Mouse (Mus musculus): ENCODE data around the gene 4931414P19Rik. TPM values are rescaled to one million over a fixed set of nuclear protein-coding genes. Genes with fewer than 3 reads are reported as not detected.
"Not testable (repeated sequence)": the region's sequence is repeated elsewhere in the genome, so short reads cannot be mapped to it uniquely, and the experiment has no call there.

4931414P19Rik gene
- total RNA-seq, 4 experiments from 2014 or later: 4.7 to 6.3 (median 5.7) TPM

- no peak for DNase-seq (ENCODE audit: low spot score in 2 of 2)
These were observed 22.3 kb upstream of the 4931414P19Rik start for GRCm38 (mm10) chr14:54628103-54628502.

- peak in 1 of 2 experiments; percentile 33 for DNase-seq (ENCODE audit: low spot score in 2 of 2)
These were observed 19.2 kb upstream of the 4931414P19Rik start for GRCm38 (mm10) chr14:54624976-54625375.

GRCm38 (mm10) chr14:54623334-54623733, 17.5 kb upstream of the 4931414P19Rik start:
- no peak for DNase-seq (ENCODE audit: low spot score in 2 of 2)

- no peak for DNase-seq (ENCODE audit: low spot score in 2 of 2)
These were observed 15.3 kb upstream of the 4931414P19Rik start, which contains the start of gene Psmb11 for GRCm38 (mm10) chr14:54621133-54621532. Gene Psmb11 (plus strand): TSS chr14:54621433.

GRCm38 (mm10) chr14:54617897-54618365, 12.1 kb upstream of the 4931414P19Rik start, which contains the start of gene Psmb5:
Gene Psmb5 (minus strand): TSS chr14:54618022.
- DNase-seq (ENCODE audit: low spot score in 2 of 2): peak; percentile 88 to 93

GRCm38 (mm10) chr14:54617152-54617896, 11.5 kb upstream of the 4931414P19Rik start:
- no peak for DNase-seq (ENCODE audit: low spot score in 2 of 2)

GRCm38 (mm10) chr14:54616226-54616825, 10.5 kb upstream of the 4931414P19Rik start:
- no peak for DNase-seq (ENCODE audit: low spot score in 2 of 2)

- not testable (repeated sequence) for DNase-seq (ENCODE audit: low spot score in 2 of 2)
These were observed 8.3 kb upstream of the 4931414P19Rik start for GRCm38 (mm10) chr14:54614130-54614529.

- peak in 1 of 2 experiments; percentile 63 for DNase-seq (ENCODE audit: low spot score in 2 of 2)
These were observed 4.9 kb upstream of the 4931414P19Rik start for GRCm38 (mm10) chr14:54610648-54611047.

GRCm38 (mm10) chr14:54609962-54610361, 4.2 kb upstream of the 4931414P19Rik start:
- no peak for DNase-seq (ENCODE audit: low spot score in 2 of 2)

GRCm38 (mm10) chr14:54609245-54609644, 3.5 kb upstream of the 4931414P19Rik start:
- DNase-seq (ENCODE audit: low spot score in 2 of 2): no peak

- no peak for DNase-seq (ENCODE audit: low spot score in 2 of 2)
These were observed 1.4 kb upstream of the 4931414P19Rik start for GRCm38 (mm10) chr14:54607226-54607625.

GRCm38 (mm10) chr14:54603686-54604085, 2.1 kb downstream of the 4931414P19Rik start:
- DNase-seq (ENCODE audit: low spot score in 2 of 2): no peak

- peak; percentile 84 to 96 for DNase-seq (ENCODE audit: low spot score in 2 of 2)
These were observed 2.6 kb downstream of the 4931414P19Rik start for GRCm38 (mm10) chr14:54603038-54603654.

- no peak for DNase-seq (ENCODE audit: low spot score in 2 of 2)
These were observed 3.2 kb downstream of the 4931414P19Rik start for GRCm38 (mm10) chr14:54602613-54603012.

- DNase-seq (ENCODE audit: low spot score in 2 of 2): no peak
These were observed 4.2 kb downstream of the 4931414P19Rik start for GRCm38 (mm10) chr14:54601601-54602000.

- no peak for DNase-seq (ENCODE audit: low spot score in 2 of 2)
These were observed 8.7 kb downstream of the 4931414P19Rik start for GRCm38 (mm10) chr14:54597084-54597483.

GRCm38 (mm10) chr14:54594631-54595414, 11.0 kb downstream of the 4931414P19Rik start:
- DNase-seq (ENCODE audit: low spot score in 2 of 2): peak in 1 of 2 experiments; percentile 52

GRCm38 (mm10) chr14:54594055-54594454, 11.7 kb downstream of the 4931414P19Rik start:
- DNase-seq (ENCODE audit: low spot score in 2 of 2): no peak

GRCm38 (mm10) chr14:54592319-54592934, 13.4 kb downstream of the 4931414P19Rik start:
- DNase-seq (ENCODE audit: low spot score in 2 of 2): peak in 1 of 2 experiments; percentile 55

- no peak for DNase-seq (ENCODE audit: low spot score in 2 of 2)
These were observed 14.7 kb downstream of the 4931414P19Rik start for GRCm38 (mm10) chr14:54591056-54591455.
